ENCODE assay signal across 11 mouse cellular contexts in genomic region chr10:94294933-94295750, GRCm38 (mm10). TPM values are rescaled to one million over a fixed set of nuclear protein-coding genes. Genes with fewer than 3 reads are reported as not detected.
DNase-seq lines count a peak whose midpoint lies in the region; ATAC-seq lines count a peak whose summit lies in the region.
"Had no signal": no experiment of that assay in that cellular context is flagged by ENCODE, and none has a peak within 500 bp of the region (broad histone marks: within the 10 kb centered on the region; RNA-seq: fewer than 3 reads in every experiment).

No protein-coding gene starts in this region.

- H3K4me3 ChIP-seq in forebrain, embryonic 16.5 days (replicated peaks; ENCODE audit: low read length): no peak overlapping the region
- no peak overlapping the region for H3K4me3 ChIP-seq in midbrain, embryonic 16.5 days (ENCODE audit: low read depth, low read length)
- no peak overlapping the region for H3K4me3 ChIP-seq in kidney, embryonic 16.5 days (ENCODE audit: low read length)
- H3K4me3 ChIP-seq: liver, embryonic 13.5 days; myocyte had no signal

- H3K27me3 ChIP-seq in forebrain, embryonic 16.5 days (replicated peaks; ENCODE audit: control insufficient read depth, insufficient read depth, low read length): no peaks in the 10 kb centered on the region
- H3K27me3 ChIP-seq in midbrain, embryonic 16.5 days (ENCODE audit: control insufficient read depth, insufficient read depth, low read depth, low read length): no peaks in the 10 kb centered on the region
- H3K27me3 ChIP-seq in kidney, embryonic 16.5 days (ENCODE audit: insufficient read depth, low read length): no peaks in the 10 kb centered on the region

- no peak overlapping the region for H3K27ac ChIP-seq in forebrain, embryonic 16.5 days (ENCODE audit: low read length)
- H3K27ac ChIP-seq in midbrain, embryonic 16.5 days (ENCODE audit: low read length): peak overlapping the region; percentile 68
- no peak overlapping the region for H3K27ac ChIP-seq in kidney, embryonic 16.5 days (ENCODE audit: low read length)
- H3K27ac ChIP-seq: liver, embryonic 13.5 days had no signal

- 12% methylated on average over 6 of the region's 6 CpGs for WGBS in forebrain, embryonic 16.5 days
- 24% methylated on average over 6 of the region's 6 CpGs for WGBS in midbrain, embryonic 16.5 days
- WGBS in kidney, embryonic 16.5 days: 48% methylated on average over 6 of the region's 6 CpGs

- intact Hi-C loops in heart, postnatal 10 days (cut with DNase I): no loop called here

- peaks cover 4% of the 10 kb centered on the region for H3K4me1 ChIP-seq in forebrain, embryonic 16.5 days (replicated peaks; ENCODE audit: control insufficient read depth, insufficient read depth, low read length)
- peaks cover 14% of the 10 kb centered on the region for H3K4me1 ChIP-seq in midbrain, embryonic 16.5 days (ENCODE audit: control insufficient read depth, insufficient read depth, low read length)
- no peaks in the 10 kb centered on the region for H3K4me1 ChIP-seq in kidney, embryonic 16.5 days (ENCODE audit: insufficient read depth, low read length)
- H3K4me1 ChIP-seq: liver, embryonic 13.5 days had no signal

- H3K4me2 ChIP-seq in forebrain, embryonic 16.5 days (ENCODE audit: low read length): no peak overlapping the region
- no peak overlapping the region for H3K4me2 ChIP-seq in midbrain, embryonic 16.5 days (ENCODE audit: low read length)
- no peak overlapping the region for H3K4me2 ChIP-seq in kidney, embryonic 16.5 days (replicated peaks; ENCODE audit: low read depth, low read length)
- H3K4me2 ChIP-seq: liver, embryonic 13.5 days had no signal

- ATAC-seq in forebrain, embryonic 16.5 days: peak; percentile 49; the same call in 1 of the 2 replicates
- ATAC-seq in midbrain, embryonic 16.5 days: peak; percentile 68; the same call in 1 of the 2 replicates
- no peak for ATAC-seq in kidney, embryonic 16.5 days (ENCODE audit: low FRiP score, low TSS enrichment)
- ATAC-seq in inflammation-experienced regulatory T-cells, adult 6 months: no peak

- DNase-seq in brain, adult 2 months (ENCODE audit: low read depth, low spot score): peak; percentile 83
- peak; percentile 74 for DNase-seq in cerebellum, adult 9-11 months
- DNase-seq in heart, postnatal 10 days: no peak
- no peak for DNase-seq in right cerebral cortex, postnatal 14 days
- DNase-seq: kidney, postnatal 25 days; liver, embryonic 13.5 days had no signal

- H3K9me3 ChIP-seq in forebrain, embryonic 16.5 days (ENCODE audit: control insufficient read depth, low read length): no peaks in the 10 kb centered on the region
- no peaks in the 10 kb centered on the region for H3K9me3 ChIP-seq in midbrain, embryonic 16.5 days (replicated peaks; ENCODE audit: control insufficient read depth, low read length, poor library complexity, severe bottlenecking)
- H3K9me3 ChIP-seq in kidney, embryonic 16.5 days (ENCODE audit: low read length): no peaks in the 10 kb centered on the region
- H3K9me3 ChIP-seq: liver, embryonic 13.5 days had no signal

- H3K9ac ChIP-seq in forebrain, embryonic 16.5 days (replicated peaks; ENCODE audit: low read depth, low read length): no peak overlapping the region
- H3K9ac ChIP-seq in midbrain, embryonic 16.5 days (ENCODE audit: low read depth, low read length): peak overlapping the region; percentile 14; the same call in 1 of the 2 replicates
- no peak overlapping the region for H3K9ac ChIP-seq in kidney, embryonic 16.5 days (replicated peaks; ENCODE audit: low read length)
- H3K9ac ChIP-seq: liver, embryonic 13.5 days had no signal

- H3K36me3 ChIP-seq in forebrain, embryonic 16.5 days (ENCODE audit: control insufficient read depth, insufficient read depth): no peaks in the 10 kb centered on the region
- H3K36me3 ChIP-seq in midbrain, embryonic 16.5 days (ENCODE audit: control insufficient read depth, insufficient read depth, low read length): no peaks in the 10 kb centered on the region
- H3K36me3 ChIP-seq in kidney, embryonic 16.5 days (ENCODE audit: insufficient read depth, low read length): no peaks in the 10 kb centered on the region
- H3K36me3 ChIP-seq: liver, embryonic 13.5 days had no signal

RNA-seq across cellular contexts. Expression of gene Gm4792, which starts 3.4 kb away (rescaled TPM):
- polyA plus RNA-seq in forebrain, embryonic 16.5 days (2015; fragmentation: Nextera tagmentation; extraction: Ambion mirVana): not detected in 2 replicates
- 0.74 TPM in 1 of 2 replicates, not detected in the other for polyA plus RNA-seq in midbrain, embryonic 16.5 days (2015; fragmentation: Nextera tagmentation; extraction: Ambion mirVana)
- polyA plus RNA-seq in kidney, embryonic 16.5 days (2015; fragmentation: Nextera tagmentation; extraction: Ambion mirVana): not detected in 2 replicates
- not detected for total RNA-seq in heart, postnatal 10 days (2021)
- polyA plus RNA-seq in inflammation-experienced regulatory T-cells, adult 6 months (2017; shearing (Covaris generic)): not detected
- polyA plus RNA-seq: liver, embryonic 13.5 days; myocyte had no signal

RNA-seq across cellular contexts. Expression of gene Tmcc3, which starts 16.6 kb away (rescaled TPM):
- polyA plus RNA-seq in forebrain, embryonic 16.5 days (2015; fragmentation: Nextera tagmentation; extraction: Ambion mirVana): 5.1 and 6.8 TPM in 2 replicates
- 16.4 and 16.8 TPM in 2 replicates for polyA plus RNA-seq in midbrain, embryonic 16.5 days (2015; fragmentation: Nextera tagmentation; extraction: Ambion mirVana)
- polyA plus RNA-seq in kidney, embryonic 16.5 days (2015; fragmentation: Nextera tagmentation; extraction: Ambion mirVana): 8.0 and 9.2 TPM in 2 replicates
- total RNA-seq in heart, postnatal 10 days (2021): 10 to 100 TPM; 30.9 to 34.0 TPM
- polyA plus RNA-seq in inflammation-experienced regulatory T-cells, adult 6 months (2017; shearing (Covaris generic)): 1 to 10 TPM in 2 of 3 experiments, under 1 TPM in 1; 0.38 to 1.6 (median 1.0) TPM

Comparison
In these comparisons a context has a peak if more than half of its experiments do, and no peak if none do; other contexts are left out.
1. DNase-seq: peak in brain, adult 2 months (single experiment) and cerebellum, adult 9-11 months (single experiment); none in heart, postnatal 10 days (0 of 2) and right cerebral cortex, postnatal 14 days (single experiment).
2. ATAC-seq: peak in forebrain, embryonic 16.5 days (single experiment) and midbrain, embryonic 16.5 days (single experiment); none in kidney, embryonic 16.5 days (single experiment) and inflammation-experienced regulatory T-cells, adult 6 months (single experiment).